Mouse (Mus musculus) limb, embryonic 14.5 days (tissue): ENCODE measurements at regions not wholly inside any gene's neighbourhood (a gene's known extent, or its start where the extent isn't known, plus 50 kb on each side); places are given as distances from the start of the nearest gene placed in this dataset.

Experiments
- ATAC-seq: fragments of 200-750 bp; cut with Nextera tagmentation; 2 replicates; pipeline ENCODE4 v1.8.0; 2017; ENCODE audit warnings: low read depth, moderate number of reproducible peaks, moderate TSS enrichment; ENCODE audit not compliant: low FRiP score
- DNase-seq: peaks from one replicate; pipeline ENCODE4 v3.0.0-alpha.2; 2015; ENCODE audit warnings: low spot score
- H3K27ac ChIP-seq: fragments of 300-500 bp; sonication (generic); replicated peaks from 2 replicates; pipeline ENCODE4 v1.5.1; 2014; ENCODE audit warnings: low read depth, mild to moderate bottlenecking, low read length, moderate library complexity, mixed read lengths
- H3K27me3 ChIP-seq: fragments of 300-500 bp; sonication (generic); 2 replicates; pipeline ENCODE4 v1.6.1; 2014; ENCODE audit warnings: low read length, mixed read lengths; ENCODE audit not compliant: control insufficient read depth, insufficient read depth
- H3K36me3 ChIP-seq: fragments of 300-500 bp; sonication (generic); 2 replicates; pipeline ENCODE4 v1.6.1; 2014; ENCODE audit warnings: mild to moderate bottlenecking, low read length, moderate library complexity, mixed read lengths; ENCODE audit not compliant: control insufficient read depth, insufficient read depth
- H3K4me1 ChIP-seq: fragments of 300-500 bp; sonication (generic); 2 replicates; pipeline ENCODE4 v1.6.1; 2014; ENCODE audit warnings: antibody characterized with exemption, low read length, mixed read lengths; ENCODE audit not compliant: control insufficient read depth, insufficient read depth
- H3K4me2 ChIP-seq: fragments of 300-500 bp; sonication (generic); replicated peaks from 2 replicates; pipeline ENCODE4 v1.6.1; 2014; ENCODE audit warnings: low read depth, mild to moderate bottlenecking, low read length, moderate library complexity; ENCODE audit not compliant: severe bottlenecking
- H3K4me3 ChIP-seq: fragments of 300-500 bp; sonication (generic); replicated peaks from 2 replicates; pipeline ENCODE4 v1.5.1; 2014; ENCODE audit warnings: low read length
- H3K9ac ChIP-seq: fragments of 300-500 bp; sonication (generic); 2 replicates; pipeline ENCODE4 v1.6.1; 2014; ENCODE audit warnings: mild to moderate bottlenecking, low read depth, low read length, moderate library complexity; ENCODE audit not compliant: severe bottlenecking
- H3K9me3 ChIP-seq: fragments of 300-500 bp; sonication (generic); 2 replicates; pipeline ENCODE4 v1.6.1; 2016; ENCODE audit warnings: low read length; ENCODE audit not compliant: control insufficient read depth
- POLR2A ChIP-seq: fragments of 200-500 bp; IDR thresholded peaks from 2 replicates; pipeline ENCODE4 v1.8.0; 2012; ENCODE audit warnings: inconsistent platforms, mild to moderate bottlenecking, moderate library complexity, borderline replicate concordance; ENCODE audit not compliant: insufficient read depth, insufficient read length; ENCODE audit errors: extremely low read depth
- WGBS: fragments of 180-500 bp; shearing (Covaris S2); extraction: QIAGEN DNeasy Blood & Tissue Kit; methylation state at CpG from one replicate; pipeline ENCODE4 v1.1.7; 2014; 5-methylcytosine and 5-hydroxymethylcytosine counted together

DNA sequence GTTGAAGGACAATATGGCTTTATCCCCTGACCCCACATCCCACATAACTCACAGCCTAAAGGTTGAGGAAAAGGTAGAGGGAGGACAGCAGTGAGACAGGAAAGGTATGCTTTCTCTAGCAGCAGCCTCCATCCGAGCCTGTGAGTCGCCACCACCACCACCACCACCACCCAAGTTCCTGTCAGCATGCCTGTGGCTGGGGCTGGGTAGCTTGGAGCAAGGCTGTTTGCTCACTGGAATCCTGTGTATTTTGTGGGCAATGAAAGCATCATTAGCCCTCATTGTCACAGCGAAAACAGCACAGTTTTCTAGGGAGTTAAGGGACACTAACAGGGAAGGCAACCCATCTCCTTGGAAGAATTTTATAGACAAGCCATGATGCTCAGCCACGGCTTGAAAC lies 202.7 kb upstream of the Rgma start:
- H3K27me3 ChIP-seq, result no peaks in the 10 kb centered on the region
- H3K9ac ChIP-seq, result no peak overlapping the region
- no peak overlapping the region for H3K27ac ChIP-seq
- DNase-seq, result no peak
- H3K4me2 ChIP-seq, result no peak overlapping the region
- no peak for TF ChIP-seq POLR2A
- H3K36me3 ChIP-seq, result no peaks in the 10 kb centered on the region
- 87% methylated on average over 4 of the region's 4 CpGs for WGBS
- H3K9me3 ChIP-seq, result no peaks in the 10 kb centered on the region
- H3K4me3 ChIP-seq, result no peak overlapping the region
- ATAC-seq, result no peak
- no peaks in the 10 kb centered on the region for H3K4me1 ChIP-seq

DNA sequence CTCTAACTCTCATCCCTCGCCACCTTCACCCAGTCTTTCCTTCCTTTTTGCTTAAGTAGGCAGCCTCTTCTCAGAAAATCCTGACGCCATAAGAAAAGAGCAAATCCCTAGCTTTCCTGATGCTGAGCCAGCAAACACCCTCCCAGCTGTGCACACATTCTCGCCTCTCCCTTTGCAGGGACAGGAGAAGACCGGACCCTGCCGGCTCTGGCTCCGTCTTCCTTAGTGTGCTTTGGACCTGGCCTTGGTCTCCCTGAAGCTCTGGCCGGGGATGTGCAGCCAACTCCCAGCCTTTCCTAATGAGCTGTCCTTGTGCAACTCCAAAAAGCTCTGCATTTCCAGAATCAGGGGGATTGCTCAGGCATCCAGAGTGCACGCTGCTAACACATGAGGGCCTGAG lies 191.5 kb upstream of the Rgma start:
- Histone ChIP-seq H3K4me3 (no peak overlapping the region), H3K4me1 (no peaks in the 10 kb centered on the region), H3K9me3 (no peaks in the 10 kb centered on the region), H3K4me2 (no peak overlapping the region), H3K9ac (no peak overlapping the region), H3K27me3 (no peaks in the 10 kb centered on the region), H3K36me3 (no peaks in the 10 kb centered on the region), H3K27ac (no peak overlapping the region)
- ATAC-seq (no peak), DNase-seq (no peak)
- 79% methylated on average over 8 of the region's 8 CpGs for WGBS
- TF ChIP-seq POLR2A, result no peak

DNA sequence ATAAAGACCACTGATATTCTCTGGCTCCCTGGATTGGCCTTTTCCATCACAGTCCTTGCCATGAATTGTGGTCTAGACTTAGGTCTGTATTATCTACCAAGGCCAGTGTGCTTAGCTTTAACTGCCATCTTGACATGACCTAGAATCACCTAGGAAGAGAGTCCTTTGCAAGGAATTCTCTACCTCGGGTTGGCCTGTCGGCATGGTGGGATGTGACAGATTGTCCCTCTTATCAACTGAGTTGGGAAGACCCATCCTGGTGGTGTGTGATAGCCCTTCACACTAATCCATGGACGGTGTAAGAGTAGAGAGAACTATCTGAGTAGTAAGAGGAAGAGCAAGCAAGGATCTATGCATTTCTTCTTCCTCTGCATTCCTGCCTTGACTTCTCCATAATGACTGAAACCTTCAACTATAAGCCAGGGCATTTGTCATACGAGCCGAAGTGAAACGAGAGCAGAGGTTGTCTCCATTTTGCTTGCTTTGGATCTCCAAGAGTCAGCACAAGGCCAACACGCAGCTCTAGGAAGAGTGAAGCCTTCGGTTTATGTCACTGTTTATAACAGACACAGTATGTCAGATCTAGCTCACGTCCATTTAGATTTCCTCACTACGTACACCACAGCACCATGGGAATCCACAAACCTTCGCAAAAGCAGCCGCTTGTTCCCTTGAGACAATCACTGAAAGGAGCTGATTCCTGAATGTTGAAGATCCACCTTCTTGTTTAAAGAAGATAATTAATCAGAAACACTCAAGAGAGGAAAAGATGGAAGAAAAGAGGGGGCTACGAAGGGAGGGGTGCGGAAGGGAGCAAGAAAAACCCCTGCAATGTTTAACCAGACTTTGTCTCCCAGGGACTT lies 190.9 kb upstream of the Rgma start:
- Histone ChIP-seq H3K9me3 (no peaks in the 10 kb centered on the region), H3K36me3 (no peaks in the 10 kb centered on the region), H3K27ac (no peak overlapping the region), H3K4me2 (no peak overlapping the region), H3K27me3 (no peaks in the 10 kb centered on the region), H3K9ac (no peak overlapping the region), H3K4me1 (no peaks in the 10 kb centered on the region), H3K4me3 (no peak overlapping the region)
- ATAC-seq (no peak), DNase-seq (no peak)
- no peak for TF ChIP-seq POLR2A
- WGBS, result 93% methylated on average over 14 of the region's 14 CpGs

DNA sequence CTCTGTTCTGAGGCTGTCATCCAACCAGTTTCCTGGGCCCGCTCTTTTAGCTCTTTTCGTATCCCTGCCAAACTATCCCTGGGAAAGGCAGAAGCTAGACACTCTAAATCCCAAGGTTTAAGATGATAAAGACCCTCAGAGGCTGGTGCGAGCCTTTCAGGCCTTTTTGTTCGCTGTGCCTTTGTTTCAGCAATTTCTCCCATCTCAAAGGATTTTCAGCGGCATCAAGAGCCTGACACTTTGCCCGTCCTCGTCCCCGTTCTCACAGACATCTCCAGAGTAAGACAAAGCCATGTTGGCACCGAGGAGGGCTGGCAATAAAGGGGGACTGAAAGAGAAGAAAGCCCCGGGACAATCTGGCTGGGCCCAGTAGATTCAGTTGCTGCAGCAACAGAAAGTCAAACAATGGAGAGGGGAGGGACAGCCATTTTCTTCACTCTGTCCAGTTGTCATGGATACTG lies 190.2 kb upstream of the Rgma start:
- Histone ChIP-seq H3K36me3 (no peaks in the 10 kb centered on the region), H3K9me3 (no peaks in the 10 kb centered on the region), H3K4me2 (no peak overlapping the region), H3K27ac (no peak overlapping the region), H3K4me1 (no peaks in the 10 kb centered on the region), H3K4me3 (no peak overlapping the region), H3K27me3 (no peaks in the 10 kb centered on the region), H3K9ac (no peak overlapping the region)
- DNase-seq (no peak), ATAC-seq (no peak)
- no peak for TF ChIP-seq POLR2A
- 84% methylated on average over 10 of the region's 10 CpGs for WGBS

DNA sequence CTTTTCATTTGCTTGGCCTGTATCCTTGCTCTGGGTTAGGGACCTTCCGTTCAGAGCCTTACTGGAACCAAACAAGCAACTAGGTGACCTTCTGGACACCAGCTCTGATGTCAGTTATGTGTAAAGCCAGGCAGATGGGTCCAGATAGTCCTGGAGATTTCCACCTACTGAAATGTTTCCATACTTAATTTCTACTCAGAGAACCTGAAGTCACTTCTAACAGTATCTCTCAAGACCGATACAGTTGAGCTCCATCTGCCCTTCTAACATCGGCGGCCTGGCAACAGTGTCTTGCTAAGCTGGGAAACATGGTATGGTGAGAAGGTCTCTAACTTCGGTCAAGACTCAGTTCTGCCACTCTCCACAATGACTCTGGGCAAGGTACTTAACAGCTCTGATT lies 189.7 kb upstream of the Rgma start:
- ATAC-seq, result no peak

More for the DNA sequence above, 189.7 kb upstream of the Rgma start:
- H3K27ac ChIP-seq, result no peak overlapping the region
- H3K4me3 ChIP-seq, result no peak overlapping the region
- WGBS, result 96% methylated on average over 5 of the region's 5 CpGs
- H3K9ac ChIP-seq, result no peak overlapping the region
- no peak for TF ChIP-seq POLR2A
- H3K9me3 ChIP-seq, result no peaks in the 10 kb centered on the region
- no peaks in the 10 kb centered on the region for H3K4me1 ChIP-seq
- H3K36me3 ChIP-seq, result no peaks in the 10 kb centered on the region
- no peak overlapping the region for H3K4me2 ChIP-seq
- no peak for DNase-seq
- H3K27me3 ChIP-seq, result no peaks in the 10 kb centered on the region
